ENCODE assay signal across 15 mouse cellular contexts in the genomic region with DNA sequence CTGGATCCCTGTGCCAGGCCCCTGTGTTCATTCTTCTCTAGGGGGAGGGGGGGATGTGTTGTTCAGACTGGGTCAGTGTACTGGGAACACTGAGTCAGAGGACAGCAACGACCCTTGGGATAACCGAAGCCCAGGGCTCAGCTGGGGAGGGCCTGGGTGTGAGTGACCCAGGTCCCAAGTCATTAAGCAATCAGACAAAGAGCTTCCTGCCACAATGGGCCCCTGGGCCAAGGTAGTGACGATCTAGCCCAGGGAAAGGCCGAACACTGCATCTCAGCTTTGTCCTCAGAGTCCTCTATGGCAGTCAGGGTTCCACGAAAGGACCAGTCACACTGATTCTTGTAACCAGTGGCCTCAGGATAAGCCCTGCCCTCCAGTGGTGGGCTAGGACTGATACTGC. TPM values are rescaled to one million over a fixed set of nuclear protein-coding genes. Genes with fewer than 3 reads are reported as not detected.
A peak's percentile ranks its signal among the peaks of the same experiment; 100 is the strongest.
DNase-seq lines count a peak whose midpoint lies in the region; ATAC-seq and TF ChIP-seq lines count a peak whose summit lies in the region.
"Had no signal": no experiment of that assay in that cellular context is flagged by ENCODE, and none has a peak within 500 bp of the region (broad histone marks: within the 10 kb centered on the region; RNA-seq: fewer than 3 reads in every experiment).

No protein-coding gene starts in this region.

- H3K4me2 ChIP-seq in kidney, postnatal 0 days (ENCODE audit: low read length) = no peak overlapping the region
- H3K4me2 ChIP-seq in heart, embryonic 16.5 days (ENCODE audit: low read depth, low read length) = no peak overlapping the region

- no peaks in the 10 kb centered on the region for H3K36me3 ChIP-seq in heart, embryonic 10.5 days
- H3K36me3 ChIP-seq in kidney, postnatal 0 days (ENCODE audit: insufficient read depth, low read length) = no peaks in the 10 kb centered on the region
- no peaks in the 10 kb centered on the region for H3K36me3 ChIP-seq in embryonic facial prominence, embryonic 10.5 days (replicated peaks)
- H3K36me3 ChIP-seq in heart, embryonic 16.5 days (ENCODE audit: control insufficient read depth, insufficient read depth) = no peaks in the 10 kb centered on the region

- WGBS in heart, embryonic 10.5 days = 62% methylated on average over 5 of the region's 5 CpGs
- 44% methylated on average over 5 of the region's 5 CpGs for WGBS in kidney, postnatal 0 days
- WGBS in embryonic facial prominence, embryonic 10.5 days = 65% methylated on average over 5 of the region's 5 CpGs
- 59% methylated on average over 5 of the region's 5 CpGs for WGBS in heart, embryonic 16.5 days

- H3K27ac ChIP-seq in heart, embryonic 10.5 days = peak overlapping the region; percentile 65; the same call in 1 of the 2 replicates
- H3K27ac ChIP-seq in kidney, postnatal 0 days = peak overlapping the region; percentile 50; the same call in 1 of the 2 replicates
- H3K27ac ChIP-seq in embryonic facial prominence, embryonic 10.5 days (replicated peaks) = peak overlapping the region; percentile 58
- peak overlapping the region; percentile 62; the same call in 1 of the 2 replicates for H3K27ac ChIP-seq in heart, embryonic 16.5 days (ENCODE audit: low read length)
- H3K27ac ChIP-seq: liver, embryonic 14.5 days had no signal

- ATAC-seq in kidney, postnatal 0 days (replicated peaks; ENCODE audit: low FRiP score, low read depth) = no peak
- no peak for ATAC-seq in heart, embryonic 16.5 days (replicated peaks; ENCODE audit: extremely low read depth, insufficient read depth, low FRiP score)
- ATAC-seq: inflammation-experienced regulatory T-cells, adult 6 months had no signal

- no peak overlapping the region for H3K4me3 ChIP-seq in heart, embryonic 10.5 days
- H3K4me3 ChIP-seq in kidney, postnatal 0 days (replicated peaks; ENCODE audit: low read depth, low read length) = no peak overlapping the region
- no peak overlapping the region for H3K4me3 ChIP-seq in embryonic facial prominence, embryonic 10.5 days
- H3K4me3 ChIP-seq in heart, embryonic 16.5 days (ENCODE audit: low read length) = no peak overlapping the region

- peak; percentile 16; the same call in 1 of the 2 replicates for TF ChIP-seq CTCF in kidney, postnatal 0 days (IDR thresholded peaks at IDR 0.05; ENCODE audit: low read depth)

- H3K27me3 ChIP-seq in heart, embryonic 10.5 days (ENCODE audit: insufficient read depth, poor library complexity, severe bottlenecking) = no peaks in the 10 kb centered on the region
- H3K27me3 ChIP-seq in kidney, postnatal 0 days (ENCODE audit: insufficient read depth, low read length) = no peaks in the 10 kb centered on the region
- no peaks in the 10 kb centered on the region for H3K27me3 ChIP-seq in embryonic facial prominence, embryonic 10.5 days (replicated peaks; ENCODE audit: low read depth, poor library complexity, severe bottlenecking)
- H3K27me3 ChIP-seq in heart, embryonic 16.5 days (ENCODE audit: control insufficient read depth, insufficient read depth, low read length) = no peaks in the 10 kb centered on the region

- peaks cover 73% of the 10 kb centered on the region for H3K4me1 ChIP-seq in heart, embryonic 10.5 days
- peaks cover 49% of the 10 kb centered on the region for H3K4me1 ChIP-seq in kidney, postnatal 0 days (replicated peaks; ENCODE audit: insufficient read depth, low read length)
- H3K4me1 ChIP-seq in embryonic facial prominence, embryonic 10.5 days = peaks cover 64% of the 10 kb centered on the region
- H3K4me1 ChIP-seq in heart, embryonic 16.5 days (ENCODE audit: control insufficient read depth, insufficient read depth, low read length) = peaks cover 46% of the 10 kb centered on the region

- DNase-seq in heart, embryonic 10.5 days (ENCODE audit: low spot score) = no peak
- DNase-seq in heart, adult 8-10 months (ENCODE audit: low spot score) = no peak
- no peak for DNase-seq in kidney, postnatal 0 days (ENCODE audit: low spot score)
- DNase-seq in kidney, adult 9 months = no peak
- DNase-seq in embryonic facial prominence, embryonic 10.5 days (ENCODE audit: low spot score) = no peak
- DNase-seq in adrenal gland, postnatal 25 days = no peak
- DNase-seq in MN1 (ENCODE audit: low spot score) = no peak
- DNase-seq: adrenal gland, adult 8-10 months; cerebellum, adult 8-10 months; embryo, embryonic 11 days had no signal

- no peak overlapping the region for H3K9ac ChIP-seq in kidney, postnatal 0 days (ENCODE audit: low read depth, low read length)
- H3K9ac ChIP-seq in heart, embryonic 16.5 days (ENCODE audit: low read length) = no peak overlapping the region
- H3K9ac ChIP-seq: liver, embryonic 14.5 days had no signal

- H3K9me3 ChIP-seq in heart, embryonic 10.5 days = no peaks in the 10 kb centered on the region
- no peaks in the 10 kb centered on the region for H3K9me3 ChIP-seq in kidney, postnatal 0 days (replicated peaks; ENCODE audit: low read length)
- no peaks in the 10 kb centered on the region for H3K9me3 ChIP-seq in embryonic facial prominence, embryonic 10.5 days
- H3K9me3 ChIP-seq in heart, embryonic 16.5 days (replicated peaks; ENCODE audit: control insufficient read depth, low read length) = no peaks in the 10 kb centered on the region

RNA-seq across cellular contexts. Expression of a gene that starts 9.9 kb away (rescaled TPM):
- polyA plus RNA-seq in heart, embryonic 10.5 days (2016; fragmentation: Nextera tagmentation; extraction: Ambion mirVana) = 35.7 and 36.1 TPM in 2 replicates
- 10 to 100 TPM; 14.3 to 19.3 (median 16.6) TPM for total RNA-seq in heart, adult 8-10 months (2022)
- 60.9 and 62.2 TPM in 2 replicates for polyA plus RNA-seq in kidney, postnatal 0 days (2015; fragmentation: Nextera tagmentation; extraction: Ambion mirVana)
- 7.0 and 11.9 TPM in 2 replicates for polyA plus RNA-seq in embryonic facial prominence, embryonic 10.5 days (2016; fragmentation: Nextera tagmentation; extraction: Ambion mirVana)
- polyA plus RNA-seq in heart, embryonic 16.5 days (2015; fragmentation: Nextera tagmentation; extraction: Ambion mirVana) = 47.0 and 48.6 TPM in 2 replicates
- 15.1 and 15.8 TPM in 2 replicates for total RNA-seq in adrenal gland, postnatal 25 days (2021)
- total RNA-seq: granulocyte monocyte progenitor cell, adult 5-6 weeks; neutrophil, adult 5-6 weeks had no signal
- polyA plus RNA-seq: inflammation-experienced regulatory T-cells, adult 6 months had no signal

RNA-seq across cellular contexts. Expression of a gene that starts 50.2 kb away (rescaled TPM):
- polyA plus RNA-seq in heart, embryonic 10.5 days (2016; fragmentation: Nextera tagmentation; extraction: Ambion mirVana) = 24.2 and 27.0 TPM in 2 replicates
- total RNA-seq in heart, adult 8-10 months (2022) = 10 to 100 TPM in 3 of 4 experiments, 1 to 10 TPM in 1; 9.5 to 13.4 (median 11.7) TPM
- polyA plus RNA-seq in kidney, postnatal 0 days (2015; fragmentation: Nextera tagmentation; extraction: Ambion mirVana) = 36.6 and 37.6 TPM in 2 replicates
- 28.4 and 30.2 TPM in 2 replicates for polyA plus RNA-seq in embryonic facial prominence, embryonic 10.5 days (2016; fragmentation: Nextera tagmentation; extraction: Ambion mirVana)
- polyA plus RNA-seq in heart, embryonic 16.5 days (2015; fragmentation: Nextera tagmentation; extraction: Ambion mirVana) = 28.2 and 28.3 TPM in 2 replicates
- 18.2 and 29.6 TPM in 2 replicates for total RNA-seq in adrenal gland, postnatal 25 days (2021)

RNA-seq across cellular contexts. Expression of a gene that starts 53.5 kb away (rescaled TPM):
- polyA plus RNA-seq in heart, embryonic 10.5 days (2016; fragmentation: Nextera tagmentation; extraction: Ambion mirVana) = 14.7 and 17.6 TPM in 2 replicates
- 1 to 10 TPM; 7.0 to 9.1 (median 8.0) TPM for total RNA-seq in heart, adult 8-10 months (2022)
- polyA plus RNA-seq in kidney, postnatal 0 days (2015; fragmentation: Nextera tagmentation; extraction: Ambion mirVana) = 14.3 and 15.2 TPM in 2 replicates
- 17.2 and 17.6 TPM in 2 replicates for polyA plus RNA-seq in embryonic facial prominence, embryonic 10.5 days (2016; fragmentation: Nextera tagmentation; extraction: Ambion mirVana)
- polyA plus RNA-seq in heart, embryonic 16.5 days (2015; fragmentation: Nextera tagmentation; extraction: Ambion mirVana) = 11.7 and 13.8 TPM in 2 replicates
- total RNA-seq in adrenal gland, postnatal 25 days (2021) = 23.6 and 35.1 TPM in 2 replicates
